ENCODE assay signal across 8 mouse cellular contexts in genomic region chr10:116771215-116771935, GRCm38 (mm10).
DNase-seq lines count a peak whose midpoint lies in the region; ATAC-seq and TF ChIP-seq lines count a peak whose summit lies in the region.

No protein-coding gene starts in this region.

- no peak; the same call in 1 of the 2 replicates for TF ChIP-seq EP300 in heart, postnatal 0 days (IDR thresholded peaks at IDR 0.05; ENCODE audit: low read depth)

- H3K36me3 ChIP-seq in forebrain, embryonic 14.5 days (ENCODE audit: control insufficient read depth, insufficient read depth, low read length): no peaks in the 10 kb centered on the region
- no peaks in the 10 kb centered on the region for H3K36me3 ChIP-seq in forebrain, embryonic 13.5 days (ENCODE audit: poor library complexity, severe bottlenecking)
- no peaks in the 10 kb centered on the region for H3K36me3 ChIP-seq in heart, postnatal 0 days (replicated peaks; ENCODE audit: control insufficient read depth, insufficient read depth, low read length)
- no peaks in the 10 kb centered on the region for H3K36me3 ChIP-seq in lung, embryonic 14.5 days (ENCODE audit: insufficient read depth)

- no peaks in the 10 kb centered on the region for H3K4me1 ChIP-seq in forebrain, embryonic 14.5 days (ENCODE audit: control insufficient read depth, insufficient read depth, low read length)
- H3K4me1 ChIP-seq in forebrain, embryonic 13.5 days: peaks cover 18% of the 10 kb centered on the region
- H3K4me1 ChIP-seq in heart, postnatal 0 days (ENCODE audit: control insufficient read depth, insufficient read depth): peaks cover 16% of the 10 kb centered on the region
- peaks cover 7% of the 10 kb centered on the region for H3K4me1 ChIP-seq in lung, embryonic 14.5 days (ENCODE audit: insufficient read depth)

- H3K4me2 ChIP-seq in forebrain, embryonic 14.5 days (ENCODE audit: low read length): no peak overlapping the region
- H3K4me2 ChIP-seq in forebrain, embryonic 13.5 days: no peak overlapping the region
- peak overlapping the region; percentile 44 for H3K4me2 ChIP-seq in heart, postnatal 0 days (ENCODE audit: low read depth, low read length)
- peak overlapping the region; percentile 29 for H3K4me2 ChIP-seq in lung, embryonic 14.5 days

- no peak overlapping the region for H3K27ac ChIP-seq in forebrain, embryonic 14.5 days (ENCODE audit: low read depth, low read length)
- no peak overlapping the region for H3K27ac ChIP-seq in forebrain, embryonic 13.5 days
- H3K27ac ChIP-seq in heart, postnatal 0 days (ENCODE audit: low read depth): peak overlapping the region; percentile 56
- H3K27ac ChIP-seq in lung, embryonic 14.5 days (ENCODE audit: low read depth): no peak overlapping the region

- no peak overlapping the region for H3K9ac ChIP-seq in forebrain, embryonic 14.5 days (ENCODE audit: low read length)
- no peak overlapping the region for H3K9ac ChIP-seq in forebrain, embryonic 13.5 days
- no peak overlapping the region for H3K9ac ChIP-seq in heart, postnatal 0 days (replicated peaks; ENCODE audit: low read depth, low read length)
- no peak overlapping the region for H3K9ac ChIP-seq in lung, embryonic 14.5 days

- 85% methylated on average over 21 of the region's 21 CpGs for WGBS in forebrain, embryonic 14.5 days
- WGBS in forebrain, embryonic 13.5 days: 83% methylated on average over 21 of the region's 21 CpGs
- 18% methylated on average over 21 of the region's 21 CpGs for WGBS in heart, postnatal 0 days
- WGBS in lung, embryonic 14.5 days: 48% methylated on average over 21 of the region's 21 CpGs

- ATAC-seq in forebrain, embryonic 14.5 days: no peak
- ATAC-seq in forebrain, embryonic 13.5 days: no peak
- ATAC-seq in heart, postnatal 0 days (ENCODE audit: insufficient read depth, low read depth): peak; percentile 55
- 0 out of 2 replicates have a peak, but pooled peaks have one; percentile 38 for ATAC-seq in lung, embryonic 14.5 days (ENCODE audit: insufficient read depth)
- ATAC-seq in CD4-positive, CD25-positive, alpha-beta regulatory T cell, adult 4 months: no peak

- TF ChIP-seq CTCF in heart, postnatal 0 days (IDR thresholded peaks at IDR 0.05; ENCODE audit: low read depth): no peak
- no peak for TF ChIP-seq CTCF in lung, embryonic 14.5 days (IDR thresholded peaks at IDR 0.05; ENCODE audit: low read depth)

- no peaks in the 10 kb centered on the region for H3K9me3 ChIP-seq in forebrain, embryonic 14.5 days (replicated peaks; ENCODE audit: control insufficient read depth, low read length)
- no peaks in the 10 kb centered on the region for H3K9me3 ChIP-seq in forebrain, embryonic 13.5 days (replicated peaks)
- H3K9me3 ChIP-seq in heart, postnatal 0 days (replicated peaks; ENCODE audit: control insufficient read depth, low read length): no peaks in the 10 kb centered on the region
- H3K9me3 ChIP-seq in lung, embryonic 14.5 days (ENCODE audit: low read depth, low read length): no peaks in the 10 kb centered on the region

- no peaks in the 10 kb centered on the region for H3K27me3 ChIP-seq in forebrain, embryonic 14.5 days (replicated peaks; ENCODE audit: control insufficient read depth, insufficient read depth, low read length)
- H3K27me3 ChIP-seq in forebrain, embryonic 13.5 days: no peaks in the 10 kb centered on the region
- 0 out of 2 replicates have a peak, but pooled peaks cover 6% of the 10 kb centered on the region for H3K27me3 ChIP-seq in heart, postnatal 0 days (ENCODE audit: control insufficient read depth, insufficient read depth, low read length)
- no peaks in the 10 kb centered on the region for H3K27me3 ChIP-seq in lung, embryonic 14.5 days (ENCODE audit: insufficient read depth, low read length)

- no peak overlapping the region for H3K4me3 ChIP-seq in forebrain, embryonic 14.5 days (ENCODE audit: low read depth, low read length)
- H3K4me3 ChIP-seq in forebrain, embryonic 13.5 days: no peak overlapping the region
- H3K4me3 ChIP-seq in heart, postnatal 0 days (ENCODE audit: low read depth, low read length): peak overlapping the region; percentile 14; the same call in 1 of the 2 replicates
- H3K4me3 ChIP-seq in lung, embryonic 14.5 days (ENCODE audit: low read depth, low read length): no peak overlapping the region

- DNase-seq in forebrain, embryonic 14.5 days (ENCODE audit: low spot score): peak; percentile 53
- peak; percentile 62 for DNase-seq in adrenal gland, adult 2 months
- DNase-seq in heart, postnatal 0 days (ENCODE audit: low spot score): peak; percentile 76
- DNase-seq in lung, embryonic 14.5 days: peak; percentile 90
- no peak for DNase-seq in layer of hippocampus, adult 8-10 months (ENCODE audit: low spot score in 2 of 2)
- DNase-seq in thymus, postnatal 10 days (ENCODE audit: low spot score in 2 of 2): no peak

Comparison
In these comparisons a context has a peak if more than half of its experiments do, and no peak if none do; other contexts are left out.
1. ATAC-seq: peak in heart, postnatal 0 days (single experiment) and lung, embryonic 14.5 days (single experiment); none in forebrain, embryonic 14.5 days (single experiment), forebrain, embryonic 13.5 days (single experiment) and CD4-positive, CD25-positive, alpha-beta regulatory T cell, adult 4 months (single experiment).
2. DNase-seq: peak in forebrain, embryonic 14.5 days (single experiment), adrenal gland, adult 2 months (single experiment), heart, postnatal 0 days (single experiment) and lung, embryonic 14.5 days (single experiment); none in layer of hippocampus, adult 8-10 months (0 of 2) and thymus, postnatal 10 days (0 of 2).
3. H3K4me2 ChIP-seq: peak in heart, postnatal 0 days (single experiment) and lung, embryonic 14.5 days (single experiment); none in forebrain, embryonic 14.5 days (single experiment) and forebrain, embryonic 13.5 days (single experiment).